Mouse (Mus musculus) gonadal fat pad, adult 2 months (tissue): ENCODE measurements around the gene C1rl. TPM values are rescaled to one million over a fixed set of nuclear protein-coding genes. Genes with fewer than 3 reads are reported as not detected.
"Not testable (repeated sequence)": the region's sequence is repeated elsewhere in the genome, so short reads cannot be mapped to it uniquely, and the experiment has no call there.

Experiments
- DNase-seq: peaks from one replicate; pipeline ENCODE4 v3.0.0-alpha.2; 2012; ENCODE audit warnings: low read depth
- polyA plus RNA-seq: library from polyadenylated mRNA; depleted of rRNA; stranded (reverse); fragments of >200 nt; gene quantifications from 2 replicates; pipeline ENCODE4 v1.2.3, GENCODE M21; 2012

The C1rl gene
- polyA plus RNA-seq, 1 experiment = 4.0 TPM

DNA sequence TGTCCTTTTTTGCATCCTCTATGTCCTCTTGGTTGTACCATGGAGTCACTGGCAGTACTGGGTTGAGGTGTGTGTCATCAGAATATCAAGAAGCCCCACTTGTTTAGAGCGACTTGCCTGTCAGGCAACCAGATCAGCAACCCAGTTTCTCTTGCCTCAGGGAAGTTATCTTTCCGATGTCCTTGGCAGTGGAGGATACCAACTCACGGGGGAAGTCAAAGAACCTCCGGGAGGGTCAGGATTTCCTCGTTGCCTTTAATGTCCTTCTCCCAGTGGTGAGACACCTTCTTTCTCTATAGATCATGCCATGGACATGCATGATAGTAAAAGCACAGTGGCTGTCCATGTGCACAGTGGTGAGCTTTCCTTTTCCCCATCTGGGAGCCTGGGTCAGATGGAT is 9.1 kb downstream of the C1rl start:
- no peak for DNase-seq

DNA sequence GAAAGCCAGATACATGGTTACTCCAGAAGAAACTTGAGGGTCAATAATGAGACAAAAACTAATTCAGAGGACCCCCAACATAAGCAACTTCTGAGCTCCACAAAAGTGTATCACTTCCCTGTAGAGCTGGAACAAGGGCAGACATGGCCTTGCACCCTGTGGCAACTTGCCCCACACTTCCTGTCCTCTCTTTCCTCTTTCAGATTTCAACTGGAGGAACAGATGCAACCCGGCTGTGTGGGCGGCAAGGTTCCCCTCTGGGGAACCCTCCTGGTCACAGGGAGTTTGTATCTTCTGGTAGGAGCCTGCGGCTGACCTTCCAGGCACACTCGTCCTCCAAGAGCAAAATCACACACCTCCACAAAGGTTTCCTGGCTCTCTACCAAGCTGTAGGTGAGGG is 12.1 kb downstream of the C1rl start:
- no peak for DNase-seq

DNA sequence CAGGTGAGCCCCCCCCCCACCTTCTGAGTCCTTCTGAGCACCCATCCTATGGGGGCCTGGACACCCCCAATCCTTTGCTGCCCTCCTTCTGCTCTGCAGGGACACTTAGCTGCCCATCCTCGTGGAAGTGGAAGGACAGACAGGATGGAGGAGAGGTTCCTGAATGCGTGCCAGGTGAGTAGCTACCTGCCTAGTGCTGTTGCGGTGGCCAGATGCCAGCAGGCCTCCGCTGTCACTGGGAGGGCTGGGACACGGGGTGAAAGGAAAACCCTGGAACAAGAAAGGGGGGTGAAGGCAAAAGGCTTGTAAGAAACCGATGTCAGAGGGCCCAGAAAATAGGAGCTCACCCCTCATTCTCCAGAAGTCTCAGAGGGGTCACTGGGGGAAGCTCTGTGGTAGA is 14.1 kb downstream of the C1rl start:
- no peak for DNase-seq

DNA sequence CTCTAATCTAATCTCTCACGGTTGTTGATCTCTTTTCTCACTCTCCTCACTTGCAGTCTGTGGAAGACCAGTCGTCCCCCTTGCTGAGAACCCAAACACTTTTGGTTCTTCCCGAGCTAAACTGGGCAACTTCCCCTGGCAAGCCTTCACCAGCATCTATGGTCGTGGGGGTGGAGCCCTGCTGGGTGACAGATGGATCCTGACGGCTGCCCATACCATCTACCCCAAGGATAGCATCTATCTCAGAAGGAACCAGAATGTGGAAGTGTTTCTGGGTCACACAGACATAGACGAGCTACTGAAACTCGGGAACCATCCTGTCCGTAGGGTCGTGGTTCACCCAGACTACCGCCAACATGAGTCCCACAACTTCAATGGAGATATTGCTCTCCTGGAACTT is 15.4 kb downstream of the C1rl start:
- DNase-seq = no peak

DNA sequence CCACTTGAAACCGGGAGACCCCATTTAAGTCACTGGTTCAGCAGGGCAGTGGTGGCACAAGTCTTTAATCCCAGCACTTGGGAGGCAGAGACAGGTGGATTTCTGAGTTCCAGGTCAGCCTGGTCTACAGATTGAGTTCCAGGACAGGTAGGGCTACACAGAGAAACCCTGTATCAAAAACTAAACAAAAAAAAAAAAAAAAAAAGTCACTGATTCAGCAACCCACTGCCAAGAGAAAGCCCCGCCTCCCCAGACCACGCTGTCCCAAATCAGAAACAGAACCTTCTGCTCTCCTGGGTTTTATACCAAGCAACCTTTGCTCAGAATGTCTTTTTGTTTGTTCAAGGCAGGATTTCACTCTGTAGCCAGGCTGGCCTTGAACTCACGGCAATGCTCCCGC is 16.3 kb downstream of the C1rl start:
- not testable (repeated sequence) for DNase-seq

DNA sequence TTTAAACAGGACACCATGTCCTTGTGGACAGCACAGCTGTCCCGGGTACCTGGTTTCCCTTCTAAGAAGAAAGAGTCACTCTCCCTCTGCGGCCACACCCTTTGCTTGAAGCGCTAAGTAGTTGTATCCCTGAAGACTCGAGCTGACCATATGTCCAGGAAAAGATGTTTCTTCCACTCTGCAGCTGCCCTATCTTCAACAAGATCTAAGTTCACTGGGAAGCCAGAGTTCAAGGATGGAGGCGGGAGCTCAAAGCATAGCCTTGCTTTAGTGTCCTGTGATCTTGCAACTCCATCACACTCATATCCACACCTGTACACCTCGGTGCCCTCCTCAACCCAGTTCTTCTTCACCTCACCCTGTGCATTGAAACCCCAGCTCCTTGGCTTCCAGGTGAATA is 19.0 kb downstream of the C1rl start:
- DNase-seq = no peak

DNA sequence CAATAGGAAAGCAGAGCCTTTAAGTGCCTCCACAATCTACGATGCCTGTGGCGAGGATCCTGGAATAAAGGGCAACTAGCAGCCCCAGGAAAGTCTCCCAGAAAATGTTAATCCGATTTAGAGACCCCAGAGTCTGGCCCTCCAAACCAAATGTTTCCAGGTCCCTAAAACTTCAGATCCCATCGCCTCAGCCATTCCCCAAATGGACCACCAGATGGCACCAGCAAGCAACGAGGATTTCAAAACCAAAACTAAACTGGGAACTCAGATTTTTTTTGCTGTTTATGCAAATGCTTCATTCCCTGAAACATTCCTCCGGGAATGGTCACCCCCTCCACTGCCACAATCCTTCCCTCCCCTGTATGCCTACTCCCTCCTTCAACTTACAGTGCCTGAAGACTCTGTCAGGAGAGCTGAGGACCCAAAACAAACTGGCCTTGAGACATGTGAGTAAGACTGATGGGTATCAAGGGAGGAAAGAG is 19.5 kb downstream of the C1rl start, which contains the start of gene C1ra:
Gene C1ra, plus strand, starts transcription at position 51 of the 482 bp plus-strand sequence.
- no peak for DNase-seq

DNA sequence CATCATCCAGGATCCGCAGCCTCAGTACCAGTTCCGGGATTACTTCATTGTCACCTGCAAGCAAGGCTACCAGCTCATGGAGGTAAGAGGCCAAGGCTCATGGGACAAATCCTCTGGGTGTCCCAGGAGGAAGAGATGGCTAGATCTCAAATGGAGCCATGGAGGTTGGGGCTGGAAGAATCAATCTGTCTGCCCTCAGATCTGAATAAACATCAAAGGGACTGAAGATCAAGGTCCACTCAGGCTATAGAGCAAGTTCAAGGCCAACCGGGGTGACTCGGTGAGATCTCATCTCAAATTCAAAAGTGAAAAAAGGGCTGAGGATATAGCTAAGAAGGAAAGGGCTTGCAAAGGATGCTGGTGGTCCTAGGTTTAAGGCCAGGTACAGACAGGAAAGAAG is 24.8 kb downstream of the C1rl start:
- not testable (repeated sequence) for DNase-seq

DNA sequence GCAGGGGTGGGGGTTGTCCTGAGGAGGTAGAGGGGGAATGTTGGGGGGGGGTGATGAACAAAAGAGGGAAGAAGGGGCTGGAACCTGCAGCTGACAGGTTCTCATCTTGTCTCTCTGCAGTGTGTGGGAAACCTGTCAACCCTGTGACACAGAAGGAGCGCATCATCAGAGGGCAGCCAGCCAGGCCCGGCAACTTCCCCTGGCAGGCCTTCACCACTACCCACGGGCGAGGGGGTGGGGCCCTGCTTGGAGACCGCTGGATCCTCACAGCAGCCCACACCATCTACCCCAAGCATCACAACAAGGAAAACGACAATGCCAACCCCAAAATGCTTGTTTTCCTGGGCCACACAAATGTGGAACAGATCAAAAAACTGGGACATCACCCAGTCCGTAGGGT is 29.2 kb downstream of the C1rl start:
- DNase-seq = not testable (repeated sequence)

DNA sequence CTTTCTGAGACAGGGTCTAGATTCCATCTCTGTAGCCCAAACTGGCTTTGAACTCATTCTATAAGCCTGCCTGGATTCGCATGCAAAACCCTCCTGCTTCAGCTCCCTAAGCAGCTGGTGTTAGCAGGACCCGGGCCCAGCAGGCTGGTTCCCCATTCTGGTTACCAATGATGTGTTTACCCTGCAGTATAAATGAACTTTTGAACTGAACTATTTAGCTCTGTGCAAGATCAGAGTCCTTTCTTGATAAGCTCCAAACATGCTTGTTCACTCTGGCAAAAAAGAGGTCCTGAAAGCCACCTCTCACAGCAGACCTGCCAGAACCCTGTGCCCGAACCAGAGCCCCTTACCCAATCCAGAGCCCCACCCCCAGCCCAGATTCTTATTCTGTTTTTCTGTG is 35.0 kb downstream of the C1rl start:
- no peak for DNase-seq

DNA sequence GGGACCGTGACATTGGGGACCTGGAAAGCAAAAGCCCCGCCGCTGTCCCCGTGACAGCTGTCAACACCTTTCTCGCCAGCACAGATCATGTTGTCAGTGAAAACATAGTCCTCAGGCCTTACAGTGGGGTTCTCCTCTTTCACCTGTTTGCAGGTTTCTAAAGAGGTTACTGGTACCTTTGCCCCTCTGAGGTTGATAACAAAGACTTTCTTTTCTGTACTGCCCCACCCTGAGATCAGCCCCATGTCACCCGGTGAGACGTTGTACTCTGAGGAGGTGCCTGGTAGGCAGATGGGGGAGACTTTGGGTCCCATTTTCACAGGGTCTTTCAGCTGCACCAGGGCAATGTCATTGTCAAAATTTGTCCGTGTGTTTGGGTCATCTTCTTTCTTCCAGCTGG is 38.2 kb downstream of the C1rl start:
- no peak for DNase-seq

DNA sequence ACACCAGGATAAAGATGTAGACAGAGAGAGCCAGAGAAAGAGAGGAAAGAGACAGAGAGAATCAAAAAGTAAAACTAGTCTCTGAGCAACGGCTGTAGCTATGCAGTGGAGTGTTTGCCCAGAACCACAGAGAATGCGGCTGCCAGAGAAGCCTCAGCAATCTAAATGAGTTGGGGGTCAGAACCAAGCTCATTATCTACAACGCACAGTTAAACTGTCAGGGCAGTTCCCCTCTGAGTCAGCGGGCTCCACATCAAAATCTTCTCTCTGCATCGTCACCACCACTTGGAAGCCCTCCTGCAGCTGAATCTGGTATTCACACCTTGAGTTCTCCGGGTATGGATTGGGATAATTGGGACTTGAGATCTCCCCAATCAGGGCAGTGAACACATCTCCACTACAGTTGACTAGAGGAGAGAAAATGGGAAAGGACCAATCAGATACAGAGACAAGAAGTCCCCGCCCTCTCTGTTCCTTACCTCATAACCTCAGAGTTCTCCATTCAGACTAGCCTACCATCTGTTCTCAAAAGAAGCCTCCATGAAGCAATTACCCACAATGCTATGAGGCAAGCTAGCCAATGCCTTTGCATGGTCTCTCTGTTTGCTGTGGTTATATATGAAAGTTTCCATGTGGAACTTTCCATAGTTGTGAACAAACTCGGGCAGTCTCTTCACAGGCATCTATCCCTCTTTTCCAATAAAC is 43.4 kb downstream of the C1rl start:
- DNase-seq = not testable (repeated sequence)

DNA sequence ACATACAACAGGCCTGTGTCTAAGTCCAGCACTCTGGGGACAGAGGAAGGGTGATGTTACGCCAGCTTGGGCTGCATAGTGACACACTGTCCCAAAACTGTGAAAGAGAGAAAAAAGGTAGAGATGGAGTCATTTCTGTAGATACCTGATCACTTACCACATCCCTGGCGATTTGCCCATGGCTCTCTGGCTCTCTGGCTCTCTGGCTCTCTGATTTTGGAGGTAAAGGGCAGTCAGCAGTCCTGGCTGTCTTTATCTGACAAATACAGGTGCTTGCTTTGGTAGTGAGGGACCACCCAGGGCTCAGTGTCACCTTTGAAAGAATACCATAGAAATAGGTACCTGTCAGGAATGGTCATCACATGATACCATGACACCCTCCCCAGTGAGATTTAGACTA is 48.3 kb downstream of the C1rl start:
- not testable (repeated sequence) for DNase-seq

DNA sequence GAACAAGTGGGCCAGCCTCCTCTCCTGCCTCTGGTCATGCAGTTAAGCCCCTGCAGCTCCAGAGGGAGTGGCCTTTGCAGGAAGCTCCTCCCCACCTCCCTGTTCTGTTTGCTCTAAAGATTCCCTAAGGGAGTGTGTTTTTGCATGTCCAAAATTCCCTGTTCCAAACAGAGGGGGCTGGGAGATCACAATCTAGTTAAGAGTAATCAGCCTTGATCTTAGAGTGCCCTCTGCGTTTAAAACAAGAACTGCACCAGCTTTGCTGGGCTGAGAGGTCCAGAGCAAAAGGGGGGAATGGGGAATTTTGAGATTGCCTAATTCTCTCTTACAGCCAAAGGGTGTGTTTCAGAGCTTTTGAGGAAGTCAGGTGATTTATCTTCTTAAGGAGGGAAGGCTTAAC is 49.4 kb downstream of the C1rl start, which contains the start of gene C1s1:
Gene C1s1, minus strand, starts transcription at position 76 of the 400 bp plus-strand sequence.
- DNase-seq = not testable (repeated sequence)

DNA sequence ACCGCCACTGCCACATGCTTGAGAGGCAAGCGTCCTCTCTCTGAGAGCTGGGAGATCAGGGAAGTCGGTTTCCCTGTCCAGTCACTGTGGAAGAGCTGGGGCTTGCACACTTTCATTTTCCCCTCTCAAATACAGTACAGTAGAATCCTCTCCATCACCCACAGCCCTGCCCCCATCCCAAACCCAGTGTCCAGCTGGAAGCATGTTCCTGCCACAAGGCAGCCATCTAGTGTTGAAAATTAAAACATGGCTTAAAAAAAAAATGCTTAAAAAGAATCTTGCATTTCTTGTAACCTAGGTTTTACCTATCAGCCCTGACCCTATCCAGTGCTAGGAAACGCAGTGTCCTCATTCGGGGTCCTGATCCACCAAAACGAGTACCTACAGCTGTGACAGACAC is 51.6 kb downstream of the C1rl start:
- DNase-seq = no peak

DNA sequence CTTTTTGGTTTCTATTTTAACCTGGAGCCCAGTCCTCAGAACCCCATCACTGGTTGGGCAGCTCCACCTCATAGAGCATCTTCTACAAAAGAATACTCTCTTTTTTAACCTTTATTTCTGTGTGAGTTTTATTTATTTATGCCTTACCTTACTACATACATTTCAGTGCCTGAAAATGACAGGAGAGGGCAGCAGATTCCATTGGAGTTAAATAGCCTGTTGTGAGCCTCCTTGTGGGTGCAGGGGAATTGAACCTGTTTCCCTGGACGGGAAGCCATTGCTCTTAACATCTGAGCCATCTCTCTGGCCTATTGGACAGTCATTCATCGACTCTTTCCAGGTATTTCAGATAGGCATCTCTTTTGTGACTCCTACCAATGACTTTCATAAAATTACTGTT is 52.5 kb downstream of the C1rl start:
- no peak for DNase-seq

DNA sequence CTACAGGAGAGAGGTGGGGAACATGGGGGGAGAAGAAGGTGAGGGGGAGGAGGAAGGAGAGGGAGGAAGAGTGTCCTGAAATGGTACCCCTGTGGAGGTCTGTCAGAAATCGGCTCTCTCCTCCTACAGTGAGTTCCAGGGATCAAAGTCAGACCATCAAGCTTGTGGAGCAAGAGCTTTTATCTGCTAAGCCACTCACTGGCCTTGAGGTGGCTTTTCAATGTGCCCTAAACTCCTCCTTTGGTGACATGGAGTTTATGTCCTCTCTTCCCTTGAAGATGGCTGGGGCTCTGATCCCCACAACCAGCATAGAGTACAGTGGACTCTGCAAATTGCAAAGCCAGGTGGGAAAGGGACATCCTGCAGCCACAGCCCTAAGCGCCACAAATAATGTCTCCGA is 55.1 kb downstream of the C1rl start:
- DNase-seq = not testable (repeated sequence)

DNA sequence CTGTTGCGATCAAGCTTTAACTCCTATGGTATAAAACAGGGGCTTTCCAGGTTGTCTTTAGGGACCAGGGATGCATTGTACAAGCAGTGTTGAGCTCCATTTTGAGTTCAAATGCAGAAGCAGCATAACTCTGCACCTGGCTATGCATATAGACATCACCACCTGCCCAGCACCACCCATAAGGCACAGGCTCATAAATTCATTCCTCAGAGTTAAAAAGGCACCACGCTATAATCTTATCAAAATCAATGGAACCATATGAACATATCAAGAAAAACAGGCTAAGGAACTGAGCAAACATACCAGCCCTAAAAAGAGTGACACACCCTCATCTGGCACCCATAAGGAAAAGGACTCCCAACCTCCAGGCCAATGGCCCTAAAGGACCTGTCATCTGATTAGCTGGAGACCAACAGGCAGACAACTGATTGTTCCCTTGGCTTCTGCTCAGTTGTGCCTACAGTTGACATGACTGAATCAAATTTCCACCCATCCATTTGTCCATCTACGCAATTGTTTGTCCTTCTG is 56.2 kb downstream of the C1rl start:
- DNase-seq = no peak

DNA sequence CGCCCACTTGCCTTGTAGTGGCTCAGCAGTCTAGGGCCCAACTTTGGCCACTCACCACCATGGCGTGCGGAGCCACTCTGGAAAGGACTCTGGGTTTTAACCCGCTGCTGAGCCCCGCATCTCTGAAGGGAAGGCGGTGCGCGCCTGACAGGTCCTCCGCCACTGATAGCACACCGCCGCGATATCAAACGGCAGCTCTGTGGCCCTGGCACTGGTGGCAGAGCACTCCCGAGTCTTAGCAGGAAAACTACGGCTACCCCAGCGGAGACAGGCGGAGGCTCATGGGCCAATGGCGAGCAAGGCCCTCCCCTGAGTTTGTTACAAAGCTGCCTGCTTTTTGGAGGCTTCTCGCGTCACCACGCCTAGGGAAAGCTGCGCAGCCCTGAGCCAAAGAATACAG is 59.9 kb downstream of the C1rl start:
- DNase-seq = no peak

DNA sequence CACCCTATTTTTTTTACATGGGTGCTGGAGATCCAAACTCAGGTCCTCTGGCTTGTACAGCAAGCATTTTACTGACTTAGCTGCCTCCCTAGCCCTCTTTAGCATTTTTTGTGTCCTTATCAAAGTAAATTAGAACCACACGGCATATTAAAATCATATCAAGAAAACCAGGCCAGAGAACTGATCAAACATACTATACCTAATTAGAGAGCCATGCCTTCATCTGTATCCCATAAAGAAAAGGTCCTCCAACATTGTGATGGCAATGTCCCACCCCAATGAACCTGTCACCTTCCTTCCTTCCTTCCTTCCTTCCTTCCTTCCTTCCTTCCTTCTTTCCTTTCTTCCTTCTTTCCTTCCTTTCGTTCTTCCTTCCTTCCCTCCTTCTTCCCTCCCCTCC is 63.0 kb downstream of the C1rl start:
- DNase-seq = not testable (repeated sequence)
